ENCODE assay signal across 8 mouse cellular contexts in the genomic region with DNA sequence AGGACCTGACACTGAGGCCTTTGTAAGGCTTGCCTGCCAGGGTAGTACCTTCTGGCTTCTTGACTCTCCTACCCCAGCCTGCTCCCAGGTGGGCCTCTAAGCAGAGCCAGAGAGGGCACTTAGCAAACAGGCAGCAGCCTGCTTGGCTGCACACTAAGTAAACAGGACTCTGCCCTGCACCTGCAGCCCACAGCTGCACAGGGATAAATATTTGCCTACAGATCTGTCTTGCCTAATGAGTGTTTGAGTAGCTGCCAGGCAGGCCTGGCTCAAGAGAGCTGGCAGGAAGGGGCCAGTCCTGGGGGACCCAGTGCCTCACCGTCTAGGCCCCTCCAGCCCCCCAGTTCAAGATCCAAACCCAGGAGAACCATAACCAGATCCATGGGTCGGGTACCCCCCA. TPM values are rescaled to one million over a fixed set of nuclear protein-coding genes. Genes with fewer than 3 reads are reported as not detected.
DNase-seq lines count a peak whose midpoint lies in the region; ATAC-seq lines count a peak whose summit lies in the region.
"Had no signal": no experiment of that assay in that cellular context is flagged by ENCODE, and none has a peak within 500 bp of the region (broad histone marks: within the 10 kb centered on the region; RNA-seq: fewer than 3 reads in every experiment).

No protein-coding gene starts in this region.

- H3K9me3 ChIP-seq in forebrain, embryonic 14.5 days (replicated peaks; ENCODE audit: control insufficient read depth, low read length): no peaks in the 10 kb centered on the region
- peaks cover 3% of the 10 kb centered on the region; the same call in 1 of the 2 replicates for H3K9me3 ChIP-seq in stomach, embryonic 16.5 days (replicated peaks; ENCODE audit: control insufficient read depth, low read length)
- no peaks in the 10 kb centered on the region; the same call in 1 of the 2 replicates for H3K9me3 ChIP-seq in heart, embryonic 10.5 days

- H3K9ac ChIP-seq in forebrain, embryonic 14.5 days (ENCODE audit: low read length): no peak overlapping the region
- H3K9ac ChIP-seq in stomach, embryonic 16.5 days (ENCODE audit: low read length): peak overlapping the region; percentile 36; the same call in 1 of the 2 replicates

- no peaks in the 10 kb centered on the region for H3K27me3 ChIP-seq in forebrain, embryonic 14.5 days (replicated peaks; ENCODE audit: control insufficient read depth, insufficient read depth, low read length)
- H3K27me3 ChIP-seq in stomach, embryonic 16.5 days (ENCODE audit: control insufficient read depth, insufficient read depth, low read length): no peaks in the 10 kb centered on the region
- H3K27me3 ChIP-seq in heart, embryonic 10.5 days (ENCODE audit: insufficient read depth, poor library complexity, severe bottlenecking): no peaks in the 10 kb centered on the region

- no peak overlapping the region for H3K4me2 ChIP-seq in forebrain, embryonic 14.5 days (ENCODE audit: low read length)
- peak overlapping the region; percentile 1; the same call in 1 of the 2 replicates for H3K4me2 ChIP-seq in stomach, embryonic 16.5 days (ENCODE audit: low read depth, low read length)

- ATAC-seq in forebrain, embryonic 14.5 days: peak; percentile 67
- peak; percentile 97 for ATAC-seq in stomach, embryonic 16.5 days (ENCODE audit: insufficient read depth, low FRiP score)

- peak; percentile 52 for DNase-seq in NIH3T3 (ENCODE audit: low read depth)
- DNase-seq in forebrain, embryonic 14.5 days (ENCODE audit: low spot score): peak; percentile 71
- peak; percentile 75 to 90 for DNase-seq in kidney, postnatal 25 days
- DNase-seq in mesoderm, embryonic 11.5 days (ENCODE audit: low read depth, low spot score): peak; percentile 51
- no peak for DNase-seq in layer of hippocampus, postnatal 36 days
- DNase-seq in heart, embryonic 10.5 days (ENCODE audit: low spot score): no peak

- no peak overlapping the region for H3K4me3 ChIP-seq in forebrain, embryonic 14.5 days (ENCODE audit: low read depth, low read length)
- no peak overlapping the region for H3K4me3 ChIP-seq in stomach, embryonic 16.5 days (replicated peaks; ENCODE audit: low read length)
- no peak overlapping the region for H3K4me3 ChIP-seq in heart, embryonic 10.5 days

- 53% methylated on average over 2 of the region's 2 CpGs for WGBS in forebrain, embryonic 14.5 days
- WGBS in stomach, embryonic 16.5 days: 24% methylated on average over 2 of the region's 2 CpGs
- 82% methylated on average over 2 of the region's 2 CpGs for WGBS in heart, embryonic 10.5 days

- H3K36me3 ChIP-seq in forebrain, embryonic 14.5 days (ENCODE audit: control insufficient read depth, insufficient read depth, low read length): no peaks in the 10 kb centered on the region
- no peaks in the 10 kb centered on the region for H3K36me3 ChIP-seq in stomach, embryonic 16.5 days (ENCODE audit: control insufficient read depth, insufficient read depth, low read length)
- no peaks in the 10 kb centered on the region for H3K36me3 ChIP-seq in heart, embryonic 10.5 days

- 0 out of 2 replicates have a peak overlapping the region, but pooled peaks have one; percentile 27 for H3K27ac ChIP-seq in forebrain, embryonic 14.5 days (ENCODE audit: low read depth, low read length)
- peak overlapping the region; percentile 91 for H3K27ac ChIP-seq in stomach, embryonic 16.5 days (ENCODE audit: low read length)
- no peak overlapping the region for H3K27ac ChIP-seq in heart, embryonic 10.5 days
- H3K27ac ChIP-seq: macrophage had no signal

- peaks cover 5% of the 10 kb centered on the region; the same call in 1 of the 2 replicates for H3K4me1 ChIP-seq in forebrain, embryonic 14.5 days (ENCODE audit: control insufficient read depth, insufficient read depth, low read length)
- H3K4me1 ChIP-seq in stomach, embryonic 16.5 days (ENCODE audit: control insufficient read depth, insufficient read depth, low read length): peaks cover 20% of the 10 kb centered on the region; the same call in 1 of the 2 replicates
- H3K4me1 ChIP-seq in heart, embryonic 10.5 days: peaks cover 7% of the 10 kb centered on the region; the same call in 1 of the 2 replicates

RNA-seq across cellular contexts. Expression of a gene that starts 43.4 kb away (rescaled TPM):
- 114 and 117 TPM in 2 replicates for polyA plus RNA-seq in forebrain, embryonic 14.5 days (2014; fragmentation: Nextera tagmentation; extraction: Ambion mirVana)
- polyA plus RNA-seq in stomach, embryonic 16.5 days (2015; fragmentation: Nextera tagmentation; extraction: Ambion mirVana): 96.5 and 99.5 TPM in 2 replicates
- 10 to 100 TPM; 35.7 to 36.7 TPM for total RNA-seq in layer of hippocampus, postnatal 36 days (2021)
- polyA plus RNA-seq in heart, embryonic 10.5 days (2016; fragmentation: Nextera tagmentation; extraction: Ambion mirVana): 117 and 141 TPM in 2 replicates

RNA-seq across cellular contexts. Expression of a gene that starts 54.1 kb away (rescaled TPM):
- polyA plus RNA-seq in forebrain, embryonic 14.5 days (2014; fragmentation: Nextera tagmentation; extraction: Ambion mirVana): 23.4 and 25.7 TPM in 2 replicates
- 3.2 and 4.0 TPM in 2 replicates for polyA plus RNA-seq in stomach, embryonic 16.5 days (2015; fragmentation: Nextera tagmentation; extraction: Ambion mirVana)
- 100 to 1,000 TPM; 968 to 982 TPM for total RNA-seq in layer of hippocampus, postnatal 36 days (2021)
- 2.5 and 3.0 TPM in 2 replicates for polyA plus RNA-seq in heart, embryonic 10.5 days (2016; fragmentation: Nextera tagmentation; extraction: Ambion mirVana)
- polyA plus RNA-seq: macrophage had no signal

Comparison
In these comparisons a context has a peak if more than half of its experiments do, and no peak if none do; other contexts are left out.
1. DNase-seq: peak in NIH3T3 (single experiment), forebrain, embryonic 14.5 days (single experiment), kidney, postnatal 25 days (2 of 2) and mesoderm, embryonic 11.5 days (single experiment); none in layer of hippocampus, postnatal 36 days (0 of 2) and heart, embryonic 10.5 days (single experiment).